Mouse (Mus musculus) brain, embryonic 14.5 days (tissue): ENCODE measurements around the gene Eml1.

Experiments used
- CTCF ChIP-seq: fragments of 200-500 bp; IDR thresholded peaks from 2 replicates; pipeline ENCODE4 v1.5.1; 2012; ENCODE audit warnings: inconsistent platforms, mild to moderate bottlenecking, moderate library complexity, borderline replicate concordance; ENCODE audit not compliant: insufficient read depth, insufficient read length; ENCODE audit errors: extremely low read depth
- POLR2A ChIP-seq: fragments of 200-500 bp; IDR thresholded peaks from 2 replicates; pipeline ENCODE4 v1.6.1; 2012; ENCODE audit warnings: mild to moderate bottlenecking, inconsistent platforms, borderline replicate concordance; ENCODE audit not compliant: poor library complexity, insufficient read depth, insufficient read length, severe bottlenecking; ENCODE audit errors: extremely low read depth

- TF ChIP-seq POLR2A, result no peak
- TF ChIP-seq CTCF, result no peak
Observed at GRCm38 (mm10) chr12:108430964-108431363, 60.2 kb downstream of the Eml1 start.
